Mouse (Mus musculus) brain, embryonic 14.5 days (tissue): Measurements from ENCODE around the gene Gm43064.

ENCODE experiments used
- CTCF ChIP-seq: fragments of 200-500 bp; IDR thresholded peaks from 2 replicates; pipeline ENCODE4 v1.5.1; 2012; ENCODE audit warnings: inconsistent platforms, mild to moderate bottlenecking, moderate library complexity, borderline replicate concordance; ENCODE audit not compliant: insufficient read depth, insufficient read length; ENCODE audit errors: extremely low read depth
- POLR2A ChIP-seq: fragments of 200-500 bp; IDR thresholded peaks from 2 replicates; pipeline ENCODE4 v1.6.1; 2012; ENCODE audit warnings: mild to moderate bottlenecking, inconsistent platforms, borderline replicate concordance; ENCODE audit not compliant: poor library complexity, insufficient read depth, insufficient read length, severe bottlenecking; ENCODE audit errors: extremely low read depth

GRCm38 (mm10) chr3:103831146-103831545 is 21.8 kb downstream of the Gm43064 start:
- no peak for TF ChIP-seq CTCF
- TF ChIP-seq POLR2A = no peak
